9 mouse cellular contexts compared by ENCODE assay signal in genomic region chr11:26437818-26438217, GRCm38 (mm10). TPM values are rescaled to one million over a fixed set of nuclear protein-coding genes. Genes with fewer than 3 reads are reported as not detected.
DNase-seq lines count a peak whose midpoint lies in the region; ATAC-seq lines count a peak whose summit lies in the region.
"Had no signal": no experiment of that assay in that cellular context is flagged by ENCODE, and none has a peak within 500 bp of the region (broad histone marks: within the 10 kb centered on the region; RNA-seq: fewer than 3 reads in every experiment).

No protein-coding gene starts in this region.

- H3K9me3 ChIP-seq in hindbrain, embryonic 13.5 days: no peaks in the 10 kb centered on the region
- no peaks in the 10 kb centered on the region for H3K9me3 ChIP-seq in hindbrain, embryonic 10.5 days
- no peaks in the 10 kb centered on the region for H3K9me3 ChIP-seq in forebrain, embryonic 15.5 days
- H3K9me3 ChIP-seq: liver, embryonic 13.5 days had no signal

- H3K4me1 ChIP-seq in hindbrain, embryonic 13.5 days (replicated peaks): peaks cover 4% of the 10 kb centered on the region; the same call in 1 of the 2 replicates
- no peaks in the 10 kb centered on the region for H3K4me1 ChIP-seq in hindbrain, embryonic 10.5 days (replicated peaks)
- peaks cover 6% of the 10 kb centered on the region; the same call in 1 of the 2 replicates for H3K4me1 ChIP-seq in forebrain, embryonic 15.5 days
- H3K4me1 ChIP-seq: liver, embryonic 13.5 days had no signal

- peak overlapping the region; percentile 15; the same call in 1 of the 2 replicates for H3K4me2 ChIP-seq in hindbrain, embryonic 13.5 days
- peak overlapping the region; percentile 19; the same call in 1 of the 2 replicates for H3K4me2 ChIP-seq in forebrain, embryonic 15.5 days (replicated peaks)
- H3K4me2 ChIP-seq: liver, embryonic 13.5 days had no signal

- no peak for DNase-seq in hindbrain, embryonic 10.5 days (ENCODE audit: low spot score)
- peak; percentile 4 to 9 for DNase-seq in left cerebral cortex, adult 18-20 months (ENCODE audit: low spot score in 2 of 2)
- DNase-seq in thymus, postnatal 10 days (ENCODE audit: low spot score in 2 of 2): peak; percentile 19 to 29
- no peak for DNase-seq in adrenal gland, postnatal 10 days
- no peak for DNase-seq in kidney, adult 11 months
- DNase-seq in embryo, embryonic 10 days (ENCODE audit: low spot score): no peak
- DNase-seq: liver, embryonic 13.5 days had no signal

- 0 out of 2 replicates have a peak overlapping the region, but pooled peaks have one; percentile 35 for H3K9ac ChIP-seq in hindbrain, embryonic 13.5 days
- H3K9ac ChIP-seq in forebrain, embryonic 15.5 days (replicated peaks): no peak overlapping the region
- H3K9ac ChIP-seq: liver, embryonic 13.5 days had no signal

- no peaks in the 10 kb centered on the region for H3K36me3 ChIP-seq in hindbrain, embryonic 13.5 days
- no peaks in the 10 kb centered on the region for H3K36me3 ChIP-seq in hindbrain, embryonic 10.5 days
- no peaks in the 10 kb centered on the region for H3K36me3 ChIP-seq in forebrain, embryonic 15.5 days
- H3K36me3 ChIP-seq: liver, embryonic 13.5 days had no signal

- peak overlapping the region; percentile 71 for H3K27ac ChIP-seq in hindbrain, embryonic 13.5 days
- H3K27ac ChIP-seq in hindbrain, embryonic 10.5 days: no peak overlapping the region
- H3K27ac ChIP-seq in forebrain, embryonic 15.5 days (replicated peaks): peak overlapping the region; percentile 72
- H3K27ac ChIP-seq: liver, embryonic 13.5 days had no signal

- no peaks in the 10 kb centered on the region for H3K27me3 ChIP-seq in hindbrain, embryonic 13.5 days
- no peaks in the 10 kb centered on the region for H3K27me3 ChIP-seq in hindbrain, embryonic 10.5 days (ENCODE audit: insufficient read depth, poor library complexity, severe bottlenecking)
- no peaks in the 10 kb centered on the region for H3K27me3 ChIP-seq in forebrain, embryonic 15.5 days
- H3K27me3 ChIP-seq: liver, embryonic 13.5 days had no signal

- WGBS in hindbrain, embryonic 13.5 days: 66% methylated on average over 13 of the region's 13 CpGs
- 86% methylated on average over 13 of the region's 13 CpGs for WGBS in hindbrain, embryonic 10.5 days
- WGBS in forebrain, embryonic 15.5 days: 56% methylated on average over 13 of the region's 13 CpGs

- no peak overlapping the region for H3K4me3 ChIP-seq in hindbrain, embryonic 13.5 days
- no peak overlapping the region for H3K4me3 ChIP-seq in hindbrain, embryonic 10.5 days
- no peak overlapping the region for H3K4me3 ChIP-seq in forebrain, embryonic 15.5 days
- H3K4me3 ChIP-seq: liver, embryonic 13.5 days had no signal

- peak; percentile 76 for ATAC-seq in hindbrain, embryonic 13.5 days (ENCODE audit: low FRiP score)
- ATAC-seq in forebrain, embryonic 15.5 days (replicated peaks): peak; percentile 75

RNA-seq across cellular contexts. Expression of gene Fancl, which starts 51.9 kb away (rescaled TPM):
- polyA plus RNA-seq in hindbrain, embryonic 13.5 days (2015; fragmentation: Nextera tagmentation; extraction: Ambion mirVana): 13.2 and 14.7 TPM in 2 replicates
- polyA plus RNA-seq in hindbrain, embryonic 10.5 days (2016; fragmentation: Nextera tagmentation; extraction: Ambion mirVana): 29.3 and 29.8 TPM in 2 replicates
- polyA plus RNA-seq in forebrain, embryonic 15.5 days (2015; fragmentation: Nextera tagmentation; extraction: Ambion mirVana): 13.6 and 14.4 TPM in 2 replicates
- total RNA-seq in left cerebral cortex, adult 18-20 months (2021): 1 to 10 TPM; 6.9 to 8.5 TPM
- total RNA-seq in adrenal gland, postnatal 10 days (2021): 10 to 100 TPM; 12.2 to 17.6 TPM

Comparison
In these comparisons a context has a peak if more than half of its experiments do, and no peak if none do; other contexts are left out.
1. DNase-seq: peak in left cerebral cortex, adult 18-20 months (2 of 2) and thymus, postnatal 10 days (2 of 2); none in hindbrain, embryonic 10.5 days (single experiment), adrenal gland, postnatal 10 days (single experiment), kidney, adult 11 months (single experiment) and embryo, embryonic 10 days (single experiment).